Mouse (Mus musculus) G1E (cell line): ENCODE results near the gene Kmt5c.

ENCODE experiments used
- CTCF ChIP-seq: IDR thresholded peaks from 2 replicates; pipeline ENCODE4 v1.5.1; 2012; ENCODE audit warnings: low read depth, low read length, inconsistent platforms, mixed read lengths
- GATA1 ChIP-seq: IDR thresholded peaks from 2 replicates; pipeline ENCODE4 v1.6.1; 2012; ENCODE audit warnings: borderline replicate concordance, low read length, inconsistent platforms, mixed read lengths
- POLR2AphosphoS5 ChIP-seq: IDR thresholded peaks from 2 replicates; pipeline ENCODE4 v1.6.1; 2012; ENCODE audit warnings: low read depth, low read length, inconsistent platforms; ENCODE audit not compliant: insufficient replicate concordance
- TAL1 ChIP-seq: conservative IDR thresholded peaks from 2 replicates; pipeline ENCODE4 v1.6.1; 2012; ENCODE audit warnings: low read depth, low read length, inconsistent platforms, mixed read lengths

DNA sequence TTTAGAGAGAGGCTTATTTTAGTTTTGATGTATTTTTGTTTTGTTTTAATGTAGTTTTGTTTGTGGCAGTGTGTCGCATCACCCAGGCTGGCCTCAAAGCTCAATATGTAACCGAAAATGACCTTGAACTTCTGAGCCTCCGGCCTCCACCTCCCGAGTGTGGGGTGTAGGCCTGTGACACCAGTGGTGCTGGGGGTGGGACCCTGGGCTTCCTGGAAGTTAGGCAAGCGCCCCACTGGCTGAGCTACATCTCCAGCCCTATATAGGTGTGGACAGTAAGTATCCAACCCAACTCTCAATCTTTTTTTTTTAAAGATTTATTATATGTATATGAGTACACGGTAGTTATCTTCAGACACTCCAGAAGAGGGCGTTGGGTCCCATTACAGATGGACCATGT, 36.7 kb upstream of the Kmt5c start:
- TF ChIP-seq CTCF: no peak
- no peak for TF ChIP-seq POLR2AphosphoS5
- no peak for TF ChIP-seq TAL1
- TF ChIP-seq GATA1: no peak
